Mouse (Mus musculus) heart, adult 2 months (tissue): ENCODE results near the gene Irf5.

Experiments
- CTCF ChIP-seq: fragments of 200-600 bp; IDR thresholded peaks from 2 replicates; pipeline ENCODE4 v1.8.1; 2022; ENCODE audit warnings: antibody characterized with exemption, mild to moderate bottlenecking, moderate library complexity
- POLR2A ChIP-seq: fragments of 200-500 bp; IDR thresholded peaks from 2 replicates; pipeline ENCODE4 v1.6.1; 2011; ENCODE audit warnings: mild to moderate bottlenecking, low read depth, low read length, control low read depth; ENCODE audit not compliant: insufficient read depth

- no peak for TF ChIP-seq CTCF
- TF ChIP-seq POLR2A, result no peak
These were observed 13.8 kb downstream of the Irf5 start for GRCm38 (mm10) chr6:29540223-29540622.
